Mouse (Mus musculus) adrenal gland, adult 2 months (tissue): ENCODE results near the gene Lipn. TPM values are rescaled to one million over a fixed set of nuclear protein-coding genes. Genes with fewer than 3 reads are reported as not detected.

Experiments used
- DNase-seq: peaks from one replicate; pipeline ENCODE4 v3.0.0; 2021
- long read RNA-seq: library from polyadenylated mRNA; stranded (forward); transcript quantifications from one replicate; pipeline ENCODE4 v2.0.0, GENCODE M21; 2021
- polyA plus RNA-seq: library from polyadenylated mRNA; depleted of rRNA; stranded (reverse); fragments of >200 nt; gene quantifications from 2 replicates; pipeline ENCODE4 v1.2.3, GENCODE M21; 2012; rRNA removed
- total RNA-seq, 2 experiments: library from RNA; stranded (reverse); gene quantifications; 2 replicates each; pipeline ENCODE4 v1.2.3; 2021

Lipn gene
- total RNA-seq (under 1 TPM in 1 of 2 experiments, not detected in 1; 0.69 TPM), polyA plus RNA-seq (not detected in 2 replicates)
- long read RNA-seq, result 0 reads

DNA sequence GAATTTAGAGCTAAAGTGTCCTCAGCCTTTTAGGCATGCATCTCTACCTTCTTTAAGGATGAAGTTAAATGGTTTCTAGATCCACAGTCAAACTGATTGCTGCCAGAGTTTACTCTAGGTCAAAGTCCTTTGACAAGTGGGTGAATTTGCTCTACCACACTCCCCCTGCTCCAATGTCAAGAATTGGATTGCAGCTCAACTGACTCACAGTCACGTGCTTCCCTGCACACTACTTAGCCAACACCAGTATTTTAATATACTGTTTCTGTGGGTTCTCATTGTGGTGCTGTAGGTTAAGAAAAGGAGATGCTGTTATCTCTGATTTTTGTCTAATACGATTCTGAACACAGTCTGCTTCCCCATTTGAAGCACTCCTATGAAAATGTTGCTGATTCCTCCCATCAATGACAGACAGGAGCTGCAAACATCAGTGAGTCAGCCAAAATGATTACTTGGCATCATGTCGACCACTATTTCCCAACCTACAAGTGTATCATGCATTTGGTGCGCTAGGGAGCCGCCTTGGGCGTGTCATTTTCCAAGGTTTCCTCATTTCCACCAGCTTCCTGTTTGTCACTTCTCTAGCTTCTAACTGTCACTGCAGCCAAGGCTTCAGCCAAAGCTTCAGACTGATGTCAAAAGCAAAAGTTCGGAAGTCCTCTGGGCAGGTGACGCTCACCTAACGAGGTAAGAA, at the start of gene Lipn:
TSS of gene Lipn (plus strand) at position 580 of the 694 bp plus-strand sequence.
- DNase-seq, result peak; percentile 52

DNA sequence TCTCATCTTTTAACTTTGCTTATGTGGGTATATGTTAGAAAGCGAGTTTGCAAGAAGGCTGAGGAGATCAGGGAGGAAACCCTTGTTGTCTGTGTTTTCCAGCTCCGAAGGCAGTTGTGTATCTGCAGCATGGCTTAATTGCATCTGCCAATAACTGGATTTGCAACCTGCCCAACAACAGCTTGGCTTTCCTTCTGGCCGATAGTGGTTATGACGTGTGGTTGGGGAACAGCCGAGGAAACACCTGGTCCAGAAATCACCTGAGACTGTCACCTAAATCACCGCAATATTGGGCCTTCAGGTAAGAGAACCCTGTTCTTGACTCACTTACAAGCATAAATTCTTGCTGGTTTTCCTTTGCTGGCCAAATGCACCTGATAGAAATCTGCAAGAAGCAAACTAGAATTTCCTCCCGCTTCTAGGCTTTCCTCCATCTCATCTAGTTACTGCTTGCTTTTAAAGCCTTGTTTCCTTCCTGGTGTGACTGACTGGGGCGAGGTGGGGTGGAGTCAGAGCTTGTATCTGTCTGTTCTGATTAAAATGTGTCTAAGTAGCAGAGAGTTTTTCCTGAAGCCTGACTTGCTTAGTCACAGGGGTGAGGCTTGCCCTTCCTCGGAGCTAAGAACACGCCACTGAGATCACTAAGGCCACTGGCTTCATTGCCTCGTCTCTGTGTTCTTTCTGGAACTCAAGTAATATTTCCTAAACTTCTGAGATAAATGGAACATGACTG, 45.6 kb upstream of the Lipn start:
- DNase-seq, result no peak

GRCm38 (mm10) chr19:34022759-34023158, 44.4 kb upstream of the Lipn start:
- DNase-seq, result no peak

DNA sequence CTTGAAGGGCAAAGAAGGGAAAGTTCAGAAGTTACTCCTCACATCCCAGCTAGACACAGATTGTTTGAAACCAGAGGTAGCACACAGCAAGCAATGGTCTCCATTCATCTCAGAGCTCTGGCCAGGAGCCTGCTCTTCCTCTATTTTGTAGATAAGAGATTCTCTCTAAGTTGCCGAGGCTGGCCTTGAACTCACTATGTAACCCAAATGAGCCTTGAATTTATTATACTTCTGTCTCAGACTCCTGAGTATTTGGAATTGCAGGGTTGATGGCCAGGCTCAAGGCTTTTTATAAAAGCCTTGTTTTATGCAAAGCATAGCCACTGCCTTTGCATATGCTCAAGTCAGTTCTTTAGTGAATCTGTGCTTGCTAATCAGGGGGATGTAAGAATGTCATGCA, 27.4 kb upstream of the Lipn start:
- peak; percentile 50 for DNase-seq

DNA sequence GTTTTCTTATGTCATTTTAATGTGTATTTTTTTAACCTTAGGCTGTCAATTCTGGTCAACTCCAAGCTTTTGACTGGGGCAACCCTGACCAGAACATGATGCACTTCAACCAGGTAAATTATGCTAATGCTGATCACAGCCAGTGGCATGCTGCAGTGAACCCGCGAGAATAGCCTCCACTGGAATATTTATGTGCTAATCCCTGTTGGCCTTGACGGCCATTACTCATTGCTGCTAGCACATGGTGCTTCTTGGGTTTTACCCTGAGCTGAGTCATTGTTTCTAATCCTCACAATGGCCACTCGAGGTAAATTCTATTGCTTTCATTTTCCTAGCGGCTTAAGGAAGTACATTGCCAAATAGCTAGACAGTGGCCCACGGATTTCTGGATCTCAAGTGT, 24.1 kb upstream of the Lipn start:
- DNase-seq, result peak; percentile 80

- no peak for DNase-seq
These were observed 17.7 kb upstream of the Lipn start for GRCm38 (mm10) chr19:34049371-34050039.

DNA sequence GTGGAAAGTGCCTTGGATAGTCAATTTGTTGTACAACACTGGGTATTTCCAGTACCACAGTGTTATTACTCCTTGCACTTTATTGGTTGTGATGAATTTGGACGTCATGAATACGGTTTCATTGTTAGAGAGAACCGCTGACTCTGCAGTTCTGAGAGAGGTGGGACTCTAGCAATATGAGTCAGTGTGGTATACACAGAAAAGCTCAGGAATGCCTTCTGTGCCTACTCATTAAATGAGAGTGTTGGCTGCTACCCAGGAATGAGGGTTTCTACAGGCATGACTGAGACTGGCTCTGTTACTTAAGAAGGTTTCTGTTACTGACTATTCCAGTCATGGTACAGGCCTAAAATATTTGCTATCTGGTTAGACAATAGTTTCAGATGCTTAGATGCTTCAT, 15.7 kb upstream of the Lipn start:
- DNase-seq, result peak; percentile 4

DNA sequence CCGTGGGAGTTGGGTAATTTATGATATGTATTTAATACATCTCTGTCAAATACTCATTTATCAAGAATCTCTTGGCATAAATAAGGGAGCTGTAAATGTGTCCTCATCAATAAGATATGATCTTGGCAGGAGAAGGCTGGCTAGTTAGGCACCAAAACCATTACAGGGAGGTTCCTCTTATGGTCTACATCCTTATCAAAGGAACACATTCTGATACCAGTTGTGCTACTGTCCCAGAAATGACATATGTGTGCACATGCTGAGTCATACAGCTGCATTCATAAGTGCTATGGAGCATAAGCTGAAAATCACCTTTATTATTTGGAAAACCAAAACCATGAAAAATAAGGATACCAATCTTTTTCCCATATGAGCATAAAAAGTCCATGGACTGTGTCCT, 3.6 kb upstream of the Lipn start:
- DNase-seq, result no peak

GRCm38 (mm10) chr19:34064059-34064458, 3.1 kb upstream of the Lipn start:
- DNase-seq, result no peak

GRCm38 (mm10) chr19:34074239-34074638, 7.1 kb downstream of the Lipn start:
- no peak for DNase-seq

DNA sequence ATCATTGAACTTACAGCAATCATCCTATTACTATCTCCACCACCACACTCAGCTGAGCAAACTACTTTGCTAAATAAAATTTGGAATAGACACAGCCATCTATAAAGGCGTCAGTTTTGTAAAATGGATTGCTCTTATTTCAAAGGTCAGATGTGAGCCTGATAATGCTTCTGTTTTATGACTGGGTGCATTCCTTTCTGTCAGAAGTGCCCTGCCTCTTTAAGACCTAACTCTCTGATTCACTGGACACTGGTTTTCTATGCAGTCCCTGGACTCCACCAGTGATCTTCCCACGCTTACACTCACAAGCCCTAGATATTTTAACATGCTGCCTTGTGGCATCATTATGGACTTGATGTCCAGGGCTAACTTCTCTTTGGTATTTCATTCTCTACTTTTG, 11.0 kb downstream of the Lipn start:
- no peak for DNase-seq

GRCm38 (mm10) chr19:34089011-34089680, 22.0 kb downstream of the Lipn start:
- DNase-seq, result no peak

DNA sequence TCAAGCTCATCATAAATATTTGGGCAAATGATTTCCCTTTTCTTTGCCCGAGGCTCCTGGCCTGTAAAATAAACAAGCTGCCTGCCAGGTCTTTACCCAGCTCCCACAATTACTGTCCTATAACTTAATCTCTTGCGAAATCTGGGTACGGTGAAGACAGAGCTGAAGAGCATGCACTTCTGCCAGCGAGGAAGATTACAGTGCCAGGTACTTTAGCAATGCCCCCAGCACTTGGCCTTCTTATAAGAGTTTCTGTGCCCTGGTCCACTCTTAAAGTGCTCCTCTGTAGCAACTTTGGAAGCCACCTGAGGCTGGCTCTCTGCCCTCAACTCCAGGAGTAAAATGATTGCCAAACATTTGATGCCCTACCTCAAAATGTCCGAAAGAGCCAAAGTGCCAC, 28.2 kb downstream of the Lipn start:
- DNase-seq, result peak; percentile 7

- DNase-seq, result peak; percentile 15
These were observed 29.1 kb downstream of the Lipn start for GRCm38 (mm10) chr19:34096228-34096627.

DNA sequence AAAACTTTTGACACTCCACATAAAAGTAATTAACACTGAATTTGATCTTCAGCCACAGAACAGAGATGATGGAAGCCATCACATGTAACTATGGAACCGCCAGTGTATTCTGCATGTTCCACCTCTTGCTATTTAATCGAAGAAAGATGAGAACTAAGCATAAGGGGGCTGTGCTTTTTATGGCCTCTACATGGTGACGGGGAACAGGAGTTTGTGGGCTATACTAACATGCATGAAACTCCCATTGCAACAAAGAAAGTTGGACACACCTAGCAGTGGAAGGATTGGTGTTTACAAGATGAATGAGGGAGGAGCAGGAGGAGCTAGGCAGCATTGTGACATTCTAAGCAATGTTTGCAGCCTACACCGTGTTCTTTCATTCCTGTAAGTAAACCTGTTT, 33.5 kb downstream of the Lipn start, which contains the start of gene Lipm:
TSS of gene Lipm (plus strand) at position 301 of the 400 bp plus-strand sequence.
- no peak for DNase-seq

DNA sequence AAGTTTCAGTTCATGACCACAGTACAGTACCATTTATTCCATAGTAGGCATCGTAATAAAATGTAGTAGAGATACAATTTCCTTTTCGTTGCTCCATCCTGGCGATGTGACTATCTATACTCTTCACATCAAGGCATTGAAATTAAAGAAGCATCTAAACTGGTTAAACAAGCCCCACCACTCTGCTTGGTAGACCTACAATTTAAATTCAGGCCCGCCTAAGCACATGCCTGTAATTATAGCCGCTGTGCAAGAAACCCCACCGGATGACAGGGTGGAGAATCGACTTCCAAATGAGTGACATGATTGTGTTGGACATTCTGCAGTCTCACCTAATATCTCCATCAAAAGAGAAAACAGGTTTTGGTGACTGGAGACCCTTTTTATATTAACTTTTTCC, 34.7 kb downstream of the Lipn start:
- no peak for DNase-seq

DNA sequence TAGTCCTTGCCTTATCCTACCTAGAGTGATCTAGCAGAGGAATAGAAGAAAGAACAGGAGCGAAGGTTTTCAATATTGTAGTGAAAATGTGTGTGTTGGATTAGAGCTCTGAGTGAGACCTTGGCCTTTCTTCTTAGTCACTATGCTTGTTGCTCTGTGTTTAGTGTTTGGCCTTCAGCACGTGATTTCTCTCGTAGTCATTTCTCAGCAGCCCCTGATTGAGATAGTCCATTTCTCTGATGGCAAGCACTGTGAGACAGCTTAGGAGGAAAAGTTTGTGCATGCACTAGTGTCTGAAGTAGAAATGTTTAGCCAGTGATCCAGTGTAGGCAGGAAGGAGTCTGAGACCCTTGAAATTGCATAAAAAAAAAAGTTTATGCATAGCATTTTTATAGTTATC, 37.7 kb downstream of the Lipn start:
- DNase-seq, result peak; percentile 51

- no peak for DNase-seq
These were observed 51.9 kb downstream of the Lipn start for GRCm38 (mm10) chr19:34119102-34119501.

DNA sequence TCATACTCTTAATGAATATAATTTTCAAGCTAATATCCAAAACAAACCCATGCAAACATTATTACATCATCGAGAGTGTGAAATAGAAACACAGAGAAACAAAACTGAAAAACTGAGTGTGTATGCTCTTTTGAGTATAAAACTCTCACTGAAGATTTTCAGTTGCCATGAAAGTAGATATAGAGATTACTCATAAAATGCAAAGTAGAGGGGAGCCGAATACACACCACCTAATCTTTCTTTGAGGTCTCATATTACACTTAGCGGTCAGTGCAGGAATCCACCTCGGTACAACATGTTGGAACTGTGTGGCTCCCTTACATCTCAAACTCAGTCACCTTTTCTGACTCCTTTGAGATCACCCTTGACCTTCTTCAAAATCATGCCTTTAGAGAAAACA, 52.5 kb downstream of the Lipn start:
- DNase-seq, result no peak

DNA sequence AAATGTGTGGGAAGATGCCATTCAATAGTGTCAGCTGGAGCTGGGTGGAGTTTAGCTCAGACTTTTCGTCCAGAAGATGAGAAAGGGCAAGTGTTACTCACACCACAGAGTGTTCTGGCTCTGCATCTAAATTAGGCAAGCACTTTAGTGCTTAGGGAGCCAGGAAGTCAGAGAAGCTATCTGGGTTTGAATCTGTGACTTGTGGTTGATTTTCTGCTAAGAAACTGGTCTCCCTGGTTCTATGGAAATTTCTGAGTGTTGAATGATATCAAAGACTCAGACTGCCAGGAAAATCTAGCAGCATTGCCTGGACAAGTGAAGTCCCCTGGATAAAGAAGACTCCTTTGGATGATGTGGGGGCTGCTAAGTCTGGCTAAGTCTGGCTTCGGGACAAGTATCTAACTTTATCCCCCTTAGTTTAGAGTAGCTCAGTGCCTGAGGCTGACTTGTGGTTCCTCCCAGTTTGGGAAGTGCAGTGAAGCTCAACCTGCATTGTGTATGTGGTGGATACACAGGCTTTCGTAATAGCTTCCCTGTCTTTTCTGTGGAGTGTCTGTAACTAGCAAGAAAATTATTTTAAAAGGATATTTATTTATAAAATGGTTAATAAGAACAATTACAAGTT, 53.1 kb downstream of the Lipn start:
- no peak for DNase-seq
